Mouse (Mus musculus): ENCODE results near the gene Rpp14. TPM values are rescaled to one million over a fixed set of nuclear protein-coding genes. Genes with fewer than 3 reads are reported as not detected.

The Rpp14 gene
- polyA plus RNA-seq, 1 experiment from 2014 or later: 53.7 TPM

DNA sequence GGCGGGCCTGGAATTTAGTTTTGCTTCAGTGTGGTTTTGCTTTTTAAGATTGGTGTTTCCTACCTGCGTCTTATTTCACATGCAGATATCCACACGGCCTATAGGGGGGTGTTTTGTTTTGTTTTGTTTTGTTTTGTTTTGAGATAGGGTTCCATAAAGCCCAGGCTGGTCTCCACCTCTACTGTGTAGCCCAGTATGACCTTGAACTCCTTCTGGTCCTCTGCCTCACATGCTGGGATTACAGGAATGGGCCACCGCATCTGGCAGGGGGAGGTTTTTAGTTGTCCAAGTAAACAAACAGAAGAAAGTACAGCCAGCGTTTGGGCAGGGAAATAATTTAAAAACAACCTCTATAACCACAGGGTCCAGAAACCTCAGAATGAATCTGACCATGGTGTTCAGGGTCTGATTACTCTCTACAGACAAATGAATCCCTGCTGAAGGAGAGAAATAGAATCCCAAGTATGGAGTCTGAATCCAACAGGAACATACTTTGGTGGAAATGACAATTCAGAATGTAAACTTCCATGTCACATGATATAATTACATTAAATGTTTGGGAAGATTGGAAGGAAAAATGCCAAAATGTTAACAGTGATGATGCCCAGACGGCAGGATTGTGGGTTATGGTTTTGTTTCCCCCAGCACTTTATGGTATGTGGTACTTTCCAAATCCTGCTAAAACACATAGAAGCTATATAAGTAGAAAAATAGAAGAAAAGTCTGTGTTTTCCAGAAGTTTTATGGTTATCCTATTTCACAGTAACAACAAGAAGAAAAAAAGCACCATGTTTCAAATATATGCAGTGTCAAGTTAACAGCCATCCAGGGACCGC is 44.1 kb downstream of the Rpp14 start:
- no peaks in the 10 kb centered on the region for H3K27me3 ChIP-seq (replicated peaks)
- no peaks in the 10 kb centered on the region for H3K4me1 ChIP-seq (replicated peaks)
- H3K4me2 ChIP-seq (replicated peaks): no peak overlapping the region
- no peak for ATAC-seq
- no peak overlapping the region for H3K4me3 ChIP-seq (replicated peaks)
- 65% methylated on average over 7 of the region's 7 CpGs for WGBS
- H3K27ac ChIP-seq: no peak overlapping the region
- H3K9ac ChIP-seq: peak overlapping the region; percentile 8; the same call in 1 of the 2 replicates
- H3K36me3 ChIP-seq: peaks cover 3% of the 10 kb centered on the region
- no peaks in the 10 kb centered on the region for H3K9me3 ChIP-seq

DNA sequence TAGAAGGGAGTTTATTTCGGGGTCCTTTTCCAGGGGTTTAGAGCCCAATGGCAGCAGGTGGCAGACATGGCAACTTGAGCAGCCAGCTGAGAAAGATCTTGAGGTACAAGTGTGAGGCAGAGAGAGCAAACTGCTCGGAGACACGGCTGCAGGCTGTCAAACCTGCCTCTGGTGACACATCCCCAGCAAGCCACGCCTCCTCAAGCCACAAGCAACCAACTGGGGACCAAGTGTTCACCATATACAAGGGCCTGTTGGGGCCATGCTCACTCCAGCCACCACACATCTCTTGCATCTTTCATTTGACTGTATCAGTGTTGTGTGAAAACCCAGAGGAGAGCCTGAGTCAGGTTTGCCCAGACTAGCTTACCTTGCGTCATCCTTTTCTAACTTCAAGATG is 47.8 kb downstream of the Rpp14 start:
- Histone ChIP-seq H3K4me2 (replicated peaks) (no peak overlapping the region), H3K9me3 (no peaks in the 10 kb centered on the region), H3K9ac (no peak overlapping the region), H3K4me3 (replicated peaks) (no peak overlapping the region), H3K27ac (no peak overlapping the region), H3K4me1 (replicated peaks) (no peaks in the 10 kb centered on the region), H3K36me3 (peaks cover 5% of the 10 kb centered on the region), H3K27me3 (replicated peaks) (no peaks in the 10 kb centered on the region)
- 64% methylated on average over 5 of the region's 5 CpGs for WGBS
- ATAC-seq: no peak

DNA sequence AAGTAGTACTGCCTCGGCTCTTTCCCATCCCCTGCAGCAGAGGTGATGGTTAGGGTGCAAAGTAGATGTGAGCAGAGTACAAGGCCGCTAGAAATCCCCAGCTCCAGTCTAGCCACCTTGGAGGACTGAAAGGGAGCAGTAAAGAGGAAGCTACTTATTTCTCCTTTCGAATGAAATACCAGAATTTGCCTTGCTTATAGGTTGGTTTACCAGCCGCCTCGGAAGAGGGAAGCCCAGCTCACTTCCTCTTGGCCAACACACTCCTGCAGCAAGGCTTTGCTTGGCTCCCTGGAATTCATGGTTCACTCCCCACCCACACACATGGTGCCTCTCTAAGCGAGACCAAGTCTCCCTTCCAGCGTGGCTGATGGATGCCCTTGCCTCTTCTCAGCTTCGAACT is 52.6 kb downstream of the Rpp14 start:
- Histone ChIP-seq H3K4me2 (replicated peaks) (no peak overlapping the region), H3K27ac (no peak overlapping the region), H3K9me3 (no peaks in the 10 kb centered on the region)

DNA sequence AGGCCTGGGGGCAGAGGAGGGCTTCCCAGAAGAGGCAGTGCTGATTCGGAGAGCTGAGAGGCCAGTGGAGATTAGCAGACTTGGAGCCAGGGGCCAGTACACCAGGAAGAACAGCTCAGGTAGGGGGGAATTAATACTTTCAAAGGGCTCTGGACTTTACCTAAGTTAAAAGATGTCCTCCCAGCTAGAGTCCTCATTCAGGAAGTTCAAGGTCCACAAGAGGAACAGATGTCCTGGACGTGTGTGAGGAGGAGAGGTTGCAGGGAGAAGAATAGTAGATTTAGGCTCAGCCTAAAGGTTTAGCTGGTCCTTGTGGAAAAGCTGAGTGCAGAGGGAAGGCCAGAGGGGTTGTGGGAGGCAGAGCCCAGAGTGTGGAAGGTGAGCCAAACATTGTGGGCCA is 54.1 kb downstream of the Rpp14 start:
- peak; percentile 43 for ATAC-seq
- Histone ChIP-seq H3K27me3 (replicated peaks) (no peaks in the 10 kb centered on the region), H3K27ac (peak overlapping the region; percentile 17; the same call in 1 of the 2 replicates), H3K4me1 (replicated peaks) (no peaks in the 10 kb centered on the region), H3K9me3 (no peaks in the 10 kb centered on the region), H3K36me3 (0 out of 2 replicates have a peak, but pooled peaks cover 4% of the 10 kb centered on the region), H3K4me2 (replicated peaks) (no peak overlapping the region), H3K9ac (no peak overlapping the region), H3K4me3 (replicated peaks) (no peak overlapping the region)
- WGBS: 61% methylated on average over 2 of the region's 2 CpGs

More for the DNA sequence above, 52.6 kb downstream of the Rpp14 start:
- 79% methylated on average over 8 of the region's 8 CpGs for WGBS
- Histone ChIP-seq H3K4me1 (replicated peaks) (no peaks in the 10 kb centered on the region), H3K27me3 (replicated peaks) (no peaks in the 10 kb centered on the region), H3K4me3 (replicated peaks) (no peak overlapping the region), H3K36me3 (0 out of 2 replicates have a peak, but pooled peaks cover 4% of the 10 kb centered on the region), H3K9ac (no peak overlapping the region)
- no peak for ATAC-seq

DNA sequence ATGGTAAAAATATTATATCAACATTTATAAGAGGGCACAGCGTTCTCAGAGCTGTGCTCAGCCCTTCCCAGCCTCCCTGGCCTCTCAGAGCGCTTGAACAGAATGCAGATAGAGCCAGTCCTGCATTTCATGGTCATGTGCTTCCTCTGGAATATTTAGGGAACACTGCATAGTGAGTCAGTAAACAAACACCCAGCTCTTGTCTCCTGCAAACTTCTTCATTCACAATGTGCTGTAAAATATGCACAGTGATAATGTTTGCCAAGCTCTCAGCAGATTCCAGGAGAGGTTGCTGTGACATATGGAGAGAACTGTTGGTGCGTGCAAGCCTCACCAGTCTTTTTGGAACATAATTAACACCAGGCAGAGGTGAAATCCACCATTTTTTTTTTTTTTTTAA is 55.0 kb downstream of the Rpp14 start:
- 59% methylated on average over 3 of the region's 3 CpGs for WGBS
- peak; percentile 67 for ATAC-seq
- no peak overlapping the region for H3K4me3 ChIP-seq (replicated peaks)

DNA sequence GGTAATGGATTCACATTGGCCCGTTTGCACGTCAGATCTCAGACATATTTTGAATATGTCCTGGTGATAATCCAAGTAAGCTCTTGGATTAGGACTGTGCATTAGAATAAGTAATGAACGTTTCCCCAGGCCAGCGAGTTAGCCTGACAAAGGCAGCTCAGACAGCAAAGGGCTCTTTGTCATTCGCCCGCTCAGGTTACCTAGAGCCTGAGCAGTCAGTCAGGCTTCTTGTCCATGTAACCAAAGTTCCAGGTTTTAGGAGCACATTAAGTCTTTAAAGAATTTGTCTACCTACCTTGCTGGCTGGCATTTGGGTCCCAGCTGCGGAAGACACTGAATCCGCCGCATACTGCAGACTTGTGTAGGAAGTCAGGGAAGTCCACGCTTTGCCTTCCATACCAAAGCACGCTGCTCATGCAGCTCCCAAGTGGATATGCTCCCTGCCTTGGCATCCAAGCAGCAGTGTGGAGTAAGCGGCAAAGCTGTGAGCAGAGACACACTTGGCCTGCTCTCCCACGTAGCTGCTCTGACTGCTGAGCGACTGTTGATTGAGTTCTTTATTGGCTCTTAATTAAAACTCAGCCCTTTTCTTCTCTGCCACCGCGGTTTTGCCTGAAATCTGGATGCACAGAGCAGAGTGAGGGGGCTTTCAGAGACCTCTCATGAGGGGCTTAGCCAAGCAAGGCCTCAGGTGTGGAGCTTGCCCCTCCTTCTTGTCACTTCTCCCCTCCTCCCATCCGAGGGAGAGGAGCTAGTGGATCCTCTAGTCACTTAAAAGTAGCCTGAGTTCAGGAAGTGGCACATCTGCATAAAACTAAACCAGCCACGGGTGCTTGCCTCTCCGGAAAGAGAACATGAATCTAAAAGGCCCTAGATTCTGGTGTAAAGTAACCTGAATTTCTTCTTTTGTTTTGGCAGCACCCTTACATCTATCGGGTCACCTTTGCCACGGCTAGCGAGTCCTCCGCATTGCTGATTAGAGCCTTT is 59.9 kb downstream of the Rpp14 start:
- H3K9ac ChIP-seq: no peak overlapping the region
- no peaks in the 10 kb centered on the region for H3K4me1 ChIP-seq (replicated peaks)
- H3K4me3 ChIP-seq (replicated peaks): no peak overlapping the region
- H3K36me3 ChIP-seq: no peaks in the 10 kb centered on the region
- no peak overlapping the region for H3K4me2 ChIP-seq (replicated peaks)
- no peaks in the 10 kb centered on the region for H3K9me3 ChIP-seq
- H3K27me3 ChIP-seq (replicated peaks): no peaks in the 10 kb centered on the region
- ATAC-seq: no peak
- H3K27ac ChIP-seq: no peak overlapping the region
- WGBS: 79% methylated on average over 23 of the region's 23 CpGs

More for the DNA sequence above, 55.0 kb downstream of the Rpp14 start:
- H3K9ac ChIP-seq: no peak overlapping the region
- no peak overlapping the region for H3K4me2 ChIP-seq (replicated peaks)
- H3K36me3 ChIP-seq: 0 out of 2 replicates have a peak, but pooled peaks cover 4% of the 10 kb centered on the region
- H3K27ac ChIP-seq: no peak overlapping the region
- H3K9me3 ChIP-seq: no peaks in the 10 kb centered on the region
- no peaks in the 10 kb centered on the region for H3K4me1 ChIP-seq (replicated peaks)
- no peaks in the 10 kb centered on the region for H3K27me3 ChIP-seq (replicated peaks)

DNA sequence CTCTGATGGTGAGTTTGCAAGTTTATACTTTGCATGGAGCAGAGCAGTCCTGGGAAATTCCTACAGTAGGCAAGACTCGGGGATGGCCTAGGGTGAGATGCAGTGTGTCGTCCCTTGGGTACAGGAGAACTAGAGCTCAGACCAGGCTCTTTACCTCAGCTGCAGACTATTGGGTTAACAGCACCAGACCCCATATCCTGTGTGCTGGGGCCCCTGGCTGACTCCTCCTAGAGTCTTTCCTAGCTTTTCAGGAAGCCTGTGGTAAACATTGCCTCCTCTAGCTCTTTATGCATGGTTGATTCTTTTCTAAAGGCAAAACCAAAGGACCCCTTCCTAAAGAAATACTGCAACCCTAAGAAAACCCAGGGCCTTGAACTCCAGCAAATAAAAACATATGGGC is 61.0 kb downstream of the Rpp14 start:
- no peak overlapping the region for H3K27ac ChIP-seq
- no peak overlapping the region for H3K4me3 ChIP-seq (replicated peaks)
- no peak overlapping the region for H3K4me2 ChIP-seq (replicated peaks)
- no peaks in the 10 kb centered on the region for H3K9me3 ChIP-seq
- WGBS: 76% methylated on average over 2 of the region's 2 CpGs
- H3K36me3 ChIP-seq: no peaks in the 10 kb centered on the region
- H3K4me1 ChIP-seq (replicated peaks): no peaks in the 10 kb centered on the region
- H3K27me3 ChIP-seq (replicated peaks): no peaks in the 10 kb centered on the region
- H3K9ac ChIP-seq: no peak overlapping the region
- ATAC-seq: no peak

Other genes with a start within 250 kb of the Rpp14 start
- not detected in 2 replicates for gene Gm45521, start 123.1 kb upstream of the Rpp14 start, polyA plus RNA-seq (2015; fragmentation: Nextera tagmentation; extraction: Ambion mirVana)
- 1.1 and 1.2 TPM in 2 replicates for gene Dnase1l3, start 85.8 kb upstream of the Rpp14 start, polyA plus RNA-seq (2015; fragmentation: Nextera tagmentation; extraction: Ambion mirVana)
- 13.5 and 14.0 TPM in 2 replicates for gene Abhd6, start 77.5 kb upstream of the Rpp14 start, polyA plus RNA-seq (2015; fragmentation: Nextera tagmentation; extraction: Ambion mirVana)
- 35.2 and 36.3 TPM in 2 replicates for gene Pxk, start 17.8 kb downstream of the Rpp14 start, polyA plus RNA-seq (2015; fragmentation: Nextera tagmentation; extraction: Ambion mirVana)
- gene Pdhb, start 92.7 kb downstream of the Rpp14 start, polyA plus RNA-seq (2015; fragmentation: Nextera tagmentation; extraction: Ambion mirVana): 197 and 198 TPM in 2 replicates
- gene Kctd6, start 133.8 kb downstream of the Rpp14 start, polyA plus RNA-seq (2015; fragmentation: Nextera tagmentation; extraction: Ambion mirVana): 11.2 and 12.4 TPM in 2 replicates
- gene Acox2, start 179.0 kb downstream of the Rpp14 start, polyA plus RNA-seq (2015; fragmentation: Nextera tagmentation; extraction: Ambion mirVana): 0.88 and 0.91 TPM in 2 replicates
- gene Fam107a, start 237.7 kb downstream of the Rpp14 start, polyA plus RNA-seq (2015; fragmentation: Nextera tagmentation; extraction: Ambion mirVana): 0.43 and 0.44 TPM in 2 replicates